Mouse (Mus musculus) bone marrow, adult 2 months (tissue): ENCODE results near the gene Syk. TPM values are rescaled to one million over a fixed set of nuclear protein-coding genes. Genes with fewer than 3 reads are reported as not detected.

Experiments
- H3K27ac ChIP-seq: fragments of 200-500 bp; 2 replicates; pipeline ENCODE4 v1.5.1; 2012; ENCODE audit warnings: low read depth, mild to moderate bottlenecking, control low read depth, inconsistent platforms, low read length; ENCODE audit not compliant: control insufficient read depth, poor library complexity, insufficient read depth
- H3K4me1 ChIP-seq: fragments of 200-500 bp; 2 replicates; pipeline ENCODE4 v1.6.1; 2011; ENCODE audit warnings: low read length; ENCODE audit not compliant: control insufficient read depth, insufficient read depth
- H3K4me3 ChIP-seq: fragments of 200-500 bp; replicated peaks from 2 replicates; pipeline ENCODE3; 2011; ENCODE audit warnings: mild to moderate bottlenecking, low read depth, low read length, control low read depth; ENCODE audit not compliant: control insufficient read depth
- CTCF ChIP-seq: fragments of 200-500 bp; IDR thresholded peaks from 2 replicates; pipeline ENCODE4 v1.5.1; 2011; ENCODE audit warnings: low read length, control low read depth; ENCODE audit not compliant: control insufficient read depth, insufficient read depth
- POLR2A ChIP-seq: fragments of 200-500 bp; IDR thresholded peaks from 2 replicates; pipeline ENCODE4 v1.6.1; 2011; ENCODE audit warnings: low read depth, mild to moderate bottlenecking, control low read depth, low read length, borderline replicate concordance; ENCODE audit not compliant: control insufficient read depth
- WGBS: fragments of 180-500 bp; shearing (Covaris S2); methylation state at CpG from one replicate; pipeline ENCODE4 v1.1.7; 2018; 5-methylcytosine and 5-hydroxymethylcytosine counted together
- polyA plus RNA-seq: library from polyadenylated mRNA; stranded (reverse); fragments of >200 nt; gene quantifications from 2 replicates; pipeline ENCODE4 v1.2.4, GENCODE M21; 2011; ENCODE audit warnings: low replicate concordance; ENCODE audit not compliant: missing spikeins, insufficient read depth, insufficient read length

Syk gene
- polyA plus RNA-seq, 1 experiment, result 120 TPM

DNA sequence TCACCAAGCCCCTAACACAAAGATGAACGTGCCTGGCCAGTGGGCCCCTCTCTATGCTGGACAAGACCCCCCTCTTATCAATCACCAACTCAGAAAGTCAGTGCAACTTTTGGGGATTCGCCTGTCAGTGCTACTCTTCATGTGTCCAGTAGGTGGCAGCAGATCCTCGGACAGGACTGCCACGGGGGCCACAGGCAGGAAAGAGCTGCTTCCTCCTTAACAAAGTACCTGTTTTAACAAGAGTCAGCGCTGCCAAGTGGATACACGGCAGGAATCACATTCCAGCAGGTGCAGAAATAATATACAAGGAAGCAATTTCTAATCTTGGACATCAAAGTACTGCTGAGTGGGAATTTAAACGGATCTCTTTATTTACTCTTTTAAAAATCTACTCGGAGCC is 75.5 kb downstream of the Syk start:
- H3K4me3 ChIP-seq, result no peak overlapping the region
- no peak overlapping the region for H3K27ac ChIP-seq
- TF ChIP-seq CTCF (peak; percentile 97), POLR2A (no peak)
- H3K4me1 ChIP-seq, result no peaks in the 10 kb centered on the region
- 10% methylated on average over 8 of the region's 8 CpGs for WGBS

DNA sequence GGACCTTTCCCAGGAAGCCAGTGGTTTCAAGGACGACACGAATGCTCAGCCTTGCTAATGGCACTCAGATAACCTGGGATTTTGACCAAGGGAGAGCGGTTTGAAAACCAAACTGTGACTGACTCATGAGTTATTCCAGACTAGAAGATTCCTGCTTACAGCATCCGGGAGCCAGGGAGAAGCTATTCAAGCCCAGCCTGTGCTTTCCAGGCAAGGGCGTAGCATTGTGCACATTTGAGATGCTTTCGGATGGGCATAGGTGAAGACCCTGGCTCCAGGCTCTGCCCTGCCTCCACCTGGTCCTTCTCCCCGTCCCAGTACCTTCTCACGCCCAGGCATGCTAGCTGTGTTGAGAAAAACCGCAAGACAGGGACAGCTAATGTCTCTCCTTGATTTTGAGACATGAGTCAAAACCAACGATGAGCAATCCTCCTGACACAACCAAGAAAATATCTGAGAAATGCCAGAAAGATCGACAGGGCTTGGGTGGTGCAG is 76.2 kb downstream of the Syk start:
- TF ChIP-seq CTCF (no peak), POLR2A (no peak)
- no peaks in the 10 kb centered on the region for H3K4me1 ChIP-seq
- 84% methylated on average over 11 of the region's 11 CpGs for whole genome bisulfite sequencing
- H3K4me3 ChIP-seq, result no peak overlapping the region
- H3K27ac ChIP-seq, result no peak overlapping the region

DNA sequence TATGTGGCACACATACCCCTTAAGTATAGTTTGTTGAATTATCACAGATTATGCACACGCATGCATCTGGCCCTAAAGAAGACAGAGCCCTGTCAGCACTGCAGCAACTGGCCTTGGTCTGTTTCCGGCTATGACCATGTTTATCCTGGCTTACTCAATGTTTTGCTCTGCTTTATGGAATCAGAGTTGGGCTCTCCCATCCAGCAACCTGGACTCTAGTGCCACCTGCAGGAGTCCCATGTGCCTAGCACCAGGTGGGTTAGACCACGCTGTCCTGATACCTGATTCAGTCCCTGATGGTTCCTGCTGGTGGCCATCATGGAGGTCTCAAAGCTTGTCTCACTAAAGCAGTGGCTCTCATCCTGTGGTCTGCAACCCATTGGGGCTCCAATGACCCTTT is 86.9 kb downstream of the Syk start:
- Histone ChIP-seq H3K4me1 (no peaks in the 10 kb centered on the region; the same call in 1 of the 2 replicates), H3K27ac (no peak overlapping the region), H3K4me3 (no peak overlapping the region)
- no peak for TF ChIP-seq POLR2A
- TF ChIP-seq CTCF, result peak; percentile 58
- WGBS, result 63% methylated on average over 3 of the region's 3 CpGs

DNA sequence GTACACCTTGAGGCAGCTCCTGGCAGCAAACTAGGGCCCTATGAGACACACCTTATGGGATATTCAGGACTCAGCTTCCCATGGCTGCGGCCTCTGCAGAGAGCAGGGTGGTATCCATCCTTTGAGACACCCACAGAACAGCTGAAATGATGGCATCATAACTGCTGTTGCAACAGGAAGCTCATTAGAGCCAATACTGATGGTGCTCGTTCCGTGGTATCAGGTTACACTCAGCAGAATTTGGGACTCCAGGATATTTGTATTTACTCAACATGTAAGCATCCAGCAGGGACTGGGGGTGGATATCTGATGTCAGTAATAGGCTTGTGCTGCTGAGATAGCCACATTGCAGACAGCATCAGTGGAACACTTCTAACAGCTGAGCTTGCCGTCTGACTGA is 90.3 kb downstream of the Syk start:
- Histone ChIP-seq H3K27ac (no peak overlapping the region), H3K4me1 (no peaks in the 10 kb centered on the region; the same call in 1 of the 2 replicates), H3K4me3 (no peak overlapping the region)
- TF ChIP-seq CTCF (no peak), POLR2A (no peak)
- 30% methylated on average over 4 of the region's 4 CpGs for WGBS

DNA sequence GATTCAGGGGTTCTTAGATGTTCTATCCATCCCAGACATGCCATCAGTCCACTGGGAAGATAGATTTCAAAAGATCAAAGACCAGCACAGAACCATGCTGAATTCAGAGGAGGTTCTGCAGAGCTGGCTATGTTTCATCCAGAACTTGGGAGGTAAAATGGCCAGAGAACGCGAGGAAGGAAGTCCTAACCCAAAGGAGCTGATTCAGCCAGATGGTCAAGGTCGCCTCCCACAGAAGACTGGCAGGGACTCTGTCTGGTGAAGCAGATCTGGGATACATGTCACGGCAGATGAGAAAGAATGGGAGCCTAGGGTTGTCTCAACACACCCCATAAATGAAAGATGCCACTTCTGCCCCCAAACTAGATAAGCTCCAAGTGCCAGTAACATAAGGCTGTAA is 90.9 kb downstream of the Syk start:
- H3K4me3 ChIP-seq, result no peak overlapping the region
- H3K4me1 ChIP-seq, result no peaks in the 10 kb centered on the region; the same call in 1 of the 2 replicates
- 36% methylated on average over 4 of the region's 4 CpGs for WGBS
- H3K27ac ChIP-seq, result no peak overlapping the region
- TF ChIP-seq POLR2A (no peak), CTCF (no peak)

DNA sequence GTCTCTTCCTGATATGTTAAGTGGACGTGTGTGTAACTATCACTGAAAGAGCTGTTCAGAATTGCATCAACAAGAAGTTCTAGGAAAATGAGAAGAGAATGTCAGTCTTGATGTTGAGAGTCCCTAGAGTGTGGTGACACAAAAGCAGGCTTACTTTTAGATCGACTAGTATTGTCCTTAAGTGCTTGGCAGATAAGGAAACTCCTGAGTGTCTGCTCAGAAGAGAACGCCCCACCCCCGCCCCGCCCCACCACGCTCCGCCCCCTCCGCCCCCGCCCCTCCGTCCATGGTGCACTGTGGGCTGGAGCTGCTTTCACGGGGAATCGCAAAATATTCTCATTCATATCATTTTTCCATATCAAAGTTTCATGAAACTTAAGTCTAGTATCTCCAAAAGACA is 91.9 kb downstream of the Syk start:
- 38% methylated on average over 12 of the region's 12 CpGs for WGBS
- no peak for TF ChIP-seq CTCF
- Histone ChIP-seq H3K4me3 (no peak overlapping the region), H3K27ac (no peak overlapping the region), H3K4me1 (no peaks in the 10 kb centered on the region; the same call in 1 of the 2 replicates)

DNA sequence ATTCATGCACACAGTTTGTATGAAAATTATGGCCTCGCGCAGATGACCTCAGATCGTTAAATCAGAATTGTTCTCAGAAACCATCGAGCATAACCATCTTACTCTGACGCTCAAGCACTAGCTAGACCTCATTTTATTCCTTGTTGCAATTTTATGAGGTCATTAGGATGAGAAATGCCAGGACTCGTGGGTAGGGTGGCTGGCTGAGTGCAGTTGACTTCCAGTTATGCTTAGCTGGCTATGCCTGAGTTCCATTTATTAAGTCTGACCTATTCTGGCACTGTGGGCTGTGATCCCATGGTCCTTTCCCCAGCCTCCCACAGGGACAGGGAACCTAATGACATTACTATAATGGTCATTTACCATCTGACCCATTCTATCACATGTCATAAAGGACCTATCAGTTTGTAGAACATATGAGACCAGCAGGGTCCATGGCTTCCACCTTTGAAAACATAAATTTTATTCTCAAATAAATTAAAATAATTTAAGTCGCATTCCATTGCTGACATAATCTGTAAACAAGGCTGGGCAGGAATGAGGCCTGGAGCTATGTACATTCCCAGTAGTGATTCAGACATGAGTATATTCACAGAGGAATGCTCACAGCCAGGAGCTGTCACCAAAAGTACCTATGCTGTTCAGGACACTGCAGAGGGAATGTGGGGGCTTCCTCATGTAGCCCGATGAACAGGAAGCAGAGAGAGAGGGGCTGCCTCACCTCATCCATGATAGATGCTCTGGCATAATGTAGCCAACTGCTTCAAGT is 92.7 kb downstream of the Syk start:
- 78% methylated on average over 8 of the region's 8 CpGs for WGBS
- no peaks in the 10 kb centered on the region; the same call in 1 of the 2 replicates for H3K4me1 ChIP-seq
- TF ChIP-seq POLR2A (no peak), CTCF (no peak)

DNA sequence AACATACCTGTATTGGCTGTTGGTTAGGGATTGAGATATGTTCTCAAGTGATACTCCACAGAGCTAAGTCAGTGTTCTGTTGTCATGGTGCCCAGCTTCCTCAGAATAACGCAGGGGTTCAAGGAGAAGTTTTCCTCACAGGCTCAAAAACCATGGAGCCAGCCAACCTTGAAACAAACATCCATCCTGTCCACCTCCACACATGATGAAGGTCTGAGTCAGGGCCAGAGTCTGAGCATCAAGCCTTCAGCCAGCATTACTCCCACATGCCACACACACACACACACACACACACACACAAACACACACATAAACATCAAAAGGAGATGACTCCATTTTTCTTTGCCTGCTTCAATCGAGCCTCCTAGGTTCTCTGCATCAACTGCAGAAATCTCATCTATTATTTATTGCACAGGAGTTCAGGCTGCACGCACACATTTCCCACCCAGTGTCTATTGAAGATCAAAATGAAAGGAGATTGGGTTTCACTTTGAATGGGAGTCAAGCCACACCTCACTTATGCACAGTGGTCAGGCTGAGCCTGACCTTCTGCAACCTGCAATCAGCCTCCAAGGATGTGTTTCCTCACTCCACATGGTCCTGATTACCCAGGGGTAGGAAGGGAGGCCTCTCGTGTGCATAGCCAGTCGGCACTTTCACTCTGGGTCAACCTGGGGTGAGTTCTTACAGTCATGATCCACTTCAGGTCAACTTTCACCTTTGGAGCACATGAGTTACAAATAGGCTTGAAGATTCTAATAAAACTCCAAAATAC is 93.9 kb downstream of the Syk start:
- Histone ChIP-seq H3K4me1 (no peaks in the 10 kb centered on the region; the same call in 1 of the 2 replicates), H3K4me3 (no peak overlapping the region), H3K27ac (no peak overlapping the region)
- no peak for TF ChIP-seq CTCF
- no peak for TF ChIP-seq POLR2A
- WGBS, result 70% methylated on average over 5 of the region's 5 CpGs

More for the DNA sequence above, 92.7 kb downstream of the Syk start:
- no peak overlapping the region for H3K27ac ChIP-seq
- no peak overlapping the region for H3K4me3 ChIP-seq

DNA sequence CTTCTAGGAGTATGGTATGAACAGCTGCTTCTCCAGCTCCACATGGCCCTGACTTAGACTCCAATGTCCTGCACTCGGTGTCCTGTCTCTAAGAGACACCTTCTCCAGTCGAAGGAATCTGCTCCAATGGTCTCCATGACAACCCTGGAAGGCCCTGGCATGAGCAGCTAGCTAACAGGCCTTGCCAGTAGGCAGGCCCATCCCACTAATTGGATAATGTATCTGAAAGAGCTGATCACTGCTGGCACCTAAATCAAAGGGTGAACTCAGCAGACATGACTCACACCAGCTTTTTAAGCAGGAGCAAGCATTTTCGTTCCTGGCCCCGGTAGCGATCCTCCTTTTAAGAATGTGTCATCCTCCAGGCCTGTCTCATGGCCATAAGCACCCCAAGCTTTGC is 96.9 kb downstream of the Syk start:
- no peak overlapping the region for H3K27ac ChIP-seq
- TF ChIP-seq CTCF, result no peak
- TF ChIP-seq POLR2A, result no peak
- 76% methylated on average over 5 of the region's 5 CpGs for WGBS

More for the DNA sequence above, 96.9 kb downstream of the Syk start:
- no peaks in the 10 kb centered on the region for H3K4me1 ChIP-seq
- no peak overlapping the region for H3K4me3 ChIP-seq
